Mouse (Mus musculus) liver, adult 2 months (tissue): ENCODE measurements at regions not wholly inside any gene's neighbourhood (a gene's known extent, or its start where the extent isn't known, plus 50 kb on each side); places are given as distances from the start of the nearest gene placed in this dataset.

Experiments used
- CTCF ChIP-seq: fragments of 200-500 bp; IDR thresholded peaks from 2 replicates; pipeline ENCODE4 v1.5.1; 2011; ENCODE audit warnings: low read depth, low read length, control low read depth
- POLR2A ChIP-seq: fragments of 200-500 bp; IDR thresholded peaks from 2 replicates; pipeline ENCODE4 v1.6.1; 2011; ENCODE audit warnings: low read length, control low read depth; ENCODE audit not compliant: insufficient read depth; ENCODE audit errors: extremely low read depth

DNA sequence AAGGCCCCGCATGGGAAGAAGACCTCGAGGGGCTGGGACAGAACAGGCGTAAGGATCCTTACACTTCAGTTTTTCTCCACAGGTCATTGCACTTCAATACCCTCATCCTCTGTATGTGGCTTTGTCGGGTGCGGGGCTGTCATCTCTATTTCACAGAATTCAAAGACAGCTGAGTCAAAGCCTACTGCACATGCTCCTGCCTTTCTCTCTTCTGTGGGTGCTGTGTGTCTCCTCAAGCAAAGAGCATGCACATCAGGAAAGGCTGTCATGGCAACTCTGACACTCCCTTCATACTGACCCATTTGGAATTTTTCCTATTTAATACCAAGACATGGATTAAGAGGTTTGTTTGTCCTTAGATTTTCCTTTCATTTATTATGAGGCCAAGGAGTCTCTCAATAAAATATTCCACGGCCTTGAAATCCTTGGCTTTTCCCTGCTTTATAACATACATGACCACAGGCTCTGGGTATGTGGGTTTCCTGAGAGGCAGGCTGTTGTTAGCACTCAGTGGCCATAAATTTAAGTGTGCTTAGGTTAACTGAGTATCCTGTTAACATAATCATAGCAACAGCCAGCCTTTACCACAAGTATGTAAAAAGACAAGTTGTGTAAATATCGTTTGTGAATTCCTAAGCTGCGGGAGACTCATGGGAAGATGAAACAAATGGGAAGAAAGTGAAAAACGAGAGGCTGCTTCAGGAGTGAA lies 574.5 kb downstream of the Dcdc2c start:
- TF ChIP-seq CTCF = no peak
- TF ChIP-seq POLR2A = no peak
